Mouse (Mus musculus) kidney, adult 8-10 months (tissue): ENCODE measurements around the gene Tbc1d10b.

Experiments
- DNase-seq, 2 experiments: peaks; one replicate each; pipeline ENCODE4 v3.0.0; 2022

Gene Tbc1d10b

GRCm38 (mm10) chr7:127223515-127224478 lies 15.5 kb upstream of the Tbc1d10b start:
- DNase-seq: no peak

- no peak for DNase-seq
Measured at GRCm38 (mm10) chr7:127223106-127223505, 14.8 kb upstream of the Tbc1d10b start.

GRCm38 (mm10) chr7:127220440-127220839 lies 12.2 kb upstream of the Tbc1d10b start:
- no peak for DNase-seq

GRCm38 (mm10) chr7:127218670-127219069 lies 10.4 kb upstream of the Tbc1d10b start:
- DNase-seq: no peak

- no peak for DNase-seq
Measured at GRCm38 (mm10) chr7:127217901-127218642, 9.8 kb upstream of the Tbc1d10b start.

GRCm38 (mm10) chr7:127217475-127217874 lies 9.2 kb upstream of the Tbc1d10b start:
- DNase-seq: no peak

GRCm38 (mm10) chr7:127216307-127216706 lies 8.0 kb upstream of the Tbc1d10b start:
- DNase-seq: no peak

- peak; percentile 64 to 66 for DNase-seq
Measured at GRCm38 (mm10) chr7:127214981-127215871, 7.0 kb upstream of the Tbc1d10b start.

- no peak for DNase-seq
Measured at GRCm38 (mm10) chr7:127214521-127214920, 6.3 kb upstream of the Tbc1d10b start.

GRCm38 (mm10) chr7:127213930-127214329 lies 5.7 kb upstream of the Tbc1d10b start:
- DNase-seq: no peak

- peak in 1 of 2 experiments; percentile 48 for DNase-seq
Measured at GRCm38 (mm10) chr7:127213485-127213884, 5.2 kb upstream of the Tbc1d10b start.

GRCm38 (mm10) chr7:127212432-127213250 lies 4.4 kb upstream of the Tbc1d10b start:
- DNase-seq: no peak

GRCm38 (mm10) chr7:127211014-127211745 lies 2.9 kb upstream of the Tbc1d10b start:
- no peak for DNase-seq

GRCm38 (mm10) chr7:127210266-127210665 lies 2.0 kb upstream of the Tbc1d10b start:
- DNase-seq: no peak

GRCm38 (mm10) chr7:127209851-127210250 lies 1.6 kb upstream of the Tbc1d10b start:
- no peak for DNase-seq

- peak; percentile 93 to 99 for DNase-seq
Measured at GRCm38 (mm10) chr7:127208553-127209438, 528 bp upstream of the Tbc1d10b start, which contains the start of gene Mylpf. Mylpf (plus strand) TSS chr7:127208890.

- no peak for DNase-seq
Measured at GRCm38 (mm10) chr7:127207374-127208294, 634 bp downstream of the Tbc1d10b start.

- DNase-seq: no peak
Measured at GRCm38 (mm10) chr7:127206606-127207005, 1.7 kb downstream of the Tbc1d10b start.

GRCm38 (mm10) chr7:127196484-127196883 lies 11.8 kb downstream of the Tbc1d10b start:
- DNase-seq: no peak
